Mouse (Mus musculus): ENCODE results near the gene C1qtnf2.
A peak's percentile ranks its signal among the peaks of the same experiment; 100 is the strongest.

Gene C1qtnf2

GRCm38 (mm10) chr11:43474225-43474774 is at the start of gene C1qtnf2:
Gene C1qtnf2 (plus strand): TSS chr11:43474276.
- DNase-seq = peak; percentile 19 to 22

GRCm38 (mm10) chr11:43424386-43424785 is 49.7 kb upstream of the C1qtnf2 start:
- DNase-seq = peak; percentile 29

- DNase-seq = no peak
Measured at GRCm38 (mm10) chr11:43425166-43425709, 48.8 kb upstream of the C1qtnf2 start.

- DNase-seq = peak; percentile 77 to 82
Measured at GRCm38 (mm10) chr11:43425824-43426413, 48.2 kb upstream of the C1qtnf2 start, which contains the start of gene Pttg1. Gene Pttg1 (minus strand): TSS chr11:43426251.

- peak; percentile 11 to 21 for DNase-seq
Measured at GRCm38 (mm10) chr11:43426414-43426884, 47.6 kb upstream of the C1qtnf2 start.

- peak; percentile 78 to 81 for DNase-seq
Measured at GRCm38 (mm10) chr11:43433254-43434023, 40.6 kb upstream of the C1qtnf2 start, which contains the start of gene Slu7. Gene Slu7 (plus strand): TSS chr11:43433744.

GRCm38 (mm10) chr11:43434024-43434407 is 40.1 kb upstream of the C1qtnf2 start:
- no peak for DNase-seq

- DNase-seq = no peak
Measured at GRCm38 (mm10) chr11:43441121-43441520, 33.0 kb upstream of the C1qtnf2 start.

GRCm38 (mm10) chr11:43443183-43443582 is 30.9 kb upstream of the C1qtnf2 start:
- DNase-seq = no peak

GRCm38 (mm10) chr11:43449916-43450315 is 24.2 kb upstream of the C1qtnf2 start:
- DNase-seq = no peak

- no peak for DNase-seq
Measured at GRCm38 (mm10) chr11:43451322-43451721, 22.8 kb upstream of the C1qtnf2 start.

GRCm38 (mm10) chr11:43452266-43452665 is 21.8 kb upstream of the C1qtnf2 start:
- no peak for DNase-seq

- no peak for DNase-seq
Measured at GRCm38 (mm10) chr11:43463204-43463603, 10.9 kb upstream of the C1qtnf2 start.

- no peak for DNase-seq
Measured at GRCm38 (mm10) chr11:43470118-43470517, 4.0 kb upstream of the C1qtnf2 start.

- no peak for DNase-seq
Measured at GRCm38 (mm10) chr11:43470881-43471820, 2.9 kb upstream of the C1qtnf2 start.

- no peak for DNase-seq
Measured at GRCm38 (mm10) chr11:43473115-43473514, 961 bp upstream of the C1qtnf2 start.

GRCm38 (mm10) chr11:43473635-43474224 is 346 bp upstream of the C1qtnf2 start:
- no peak for DNase-seq

GRCm38 (mm10) chr11:43479376-43479775 is 5.3 kb downstream of the C1qtnf2 start:
- no peak for DNase-seq

- no peak for DNase-seq
Measured at GRCm38 (mm10) chr11:43480561-43480960, 6.5 kb downstream of the C1qtnf2 start.

- no peak for DNase-seq
Measured at GRCm38 (mm10) chr11:43481672-43482522, 7.8 kb downstream of the C1qtnf2 start.
